Mouse (Mus musculus): Measurements from ENCODE around the gene Banf2.

Banf2 gene

GRCm38 (mm10) chr2:144032664-144033063, at the start of gene Banf2:
TSS of gene Banf2 (plus strand) at chr2:144033059.
- DNase-seq = no peak

GRCm38 (mm10) chr2:143983482-143983881, 49.4 kb upstream of the Banf2 start:
- DNase-seq = peak; percentile 14

- DNase-seq = no peak
Observed at GRCm38 (mm10) chr2:143987485-143987884, 45.4 kb upstream of the Banf2 start.

GRCm38 (mm10) chr2:143988016-143988415, 44.8 kb upstream of the Banf2 start:
- no peak for DNase-seq

DNA sequence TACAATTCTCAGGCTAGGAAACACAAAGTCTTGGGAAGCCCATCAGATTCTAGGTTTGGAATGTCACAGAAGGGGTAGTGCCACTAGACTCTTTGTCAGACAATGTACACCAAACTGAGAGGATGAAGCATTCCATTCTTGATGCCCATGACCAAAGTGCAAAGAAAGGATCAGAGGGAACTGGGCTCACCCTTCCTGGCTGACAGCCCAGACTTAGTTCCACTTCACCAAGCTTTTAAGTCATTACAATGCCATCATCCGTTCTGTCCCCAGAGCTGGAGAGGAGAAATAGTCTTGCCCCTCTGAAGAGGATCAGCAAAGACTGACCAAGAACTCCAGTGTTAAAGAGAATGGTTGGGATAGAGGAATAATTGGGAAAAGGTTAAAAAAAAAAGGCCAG, 41.9 kb upstream of the Banf2 start:
- no peak for DNase-seq

DNA sequence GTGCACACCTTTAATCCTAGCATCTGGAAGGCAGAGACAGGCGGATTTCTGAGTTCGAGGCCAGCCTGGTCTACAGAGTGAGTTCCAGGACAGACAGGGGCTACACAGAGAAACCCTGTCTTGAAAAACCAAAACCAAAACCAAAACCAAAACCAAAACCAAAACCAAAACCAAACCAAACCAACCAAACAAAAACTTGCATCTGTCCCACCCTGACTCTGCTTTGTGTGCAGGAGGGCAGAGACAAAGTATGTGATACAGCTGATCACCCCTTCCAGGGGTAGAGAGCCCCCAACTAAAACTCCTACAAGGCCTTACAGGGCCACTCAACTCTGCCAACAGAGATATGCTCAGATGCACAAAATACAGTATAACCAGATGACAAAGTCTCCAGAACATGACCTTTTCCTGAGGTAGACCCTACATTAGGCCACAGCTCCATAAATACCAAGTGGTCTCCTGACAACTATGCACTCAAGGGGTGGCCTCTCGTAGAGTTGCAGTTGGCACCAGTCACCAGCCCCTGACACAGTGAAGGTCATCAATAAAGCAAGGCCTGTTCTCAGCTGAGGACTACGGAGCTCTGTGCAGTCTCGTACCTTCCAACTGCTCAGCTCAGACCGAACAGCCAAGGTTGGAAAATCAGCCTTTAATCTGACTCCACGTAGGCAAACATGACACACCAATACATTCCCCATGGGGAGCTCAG, 40.7 kb upstream of the Banf2 start:
- no peak for DNase-seq

DNA sequence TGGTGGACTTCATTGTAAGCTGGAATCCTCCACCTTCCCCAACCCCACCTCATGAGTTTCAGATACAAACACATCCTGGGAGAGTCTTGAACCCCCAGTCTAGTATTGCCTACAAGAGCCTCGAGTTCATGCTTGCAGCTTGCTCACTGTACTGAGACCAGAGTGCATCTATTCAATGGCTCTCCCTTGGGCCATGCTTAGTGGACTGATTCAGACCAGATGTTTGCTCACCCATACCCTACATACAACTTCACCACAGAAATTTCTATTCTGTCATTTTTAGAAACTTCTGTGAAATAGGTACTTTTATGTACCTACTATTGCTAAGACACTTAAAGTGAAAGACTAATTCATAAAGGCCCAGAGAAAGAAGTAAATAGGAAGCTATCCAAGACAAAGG, 39.9 kb upstream of the Banf2 start:
- no peak for DNase-seq

- DNase-seq = no peak
Observed at GRCm38 (mm10) chr2:144002229-144002984, 30.5 kb upstream of the Banf2 start.

GRCm38 (mm10) chr2:144003544-144003943, 29.3 kb upstream of the Banf2 start:
- DNase-seq = no peak

- DNase-seq = no peak
Observed at GRCm38 (mm10) chr2:144005166-144005955, 27.5 kb upstream of the Banf2 start.

GRCm38 (mm10) chr2:144006686-144007085, 26.2 kb upstream of the Banf2 start:
- no peak for DNase-seq

DNA sequence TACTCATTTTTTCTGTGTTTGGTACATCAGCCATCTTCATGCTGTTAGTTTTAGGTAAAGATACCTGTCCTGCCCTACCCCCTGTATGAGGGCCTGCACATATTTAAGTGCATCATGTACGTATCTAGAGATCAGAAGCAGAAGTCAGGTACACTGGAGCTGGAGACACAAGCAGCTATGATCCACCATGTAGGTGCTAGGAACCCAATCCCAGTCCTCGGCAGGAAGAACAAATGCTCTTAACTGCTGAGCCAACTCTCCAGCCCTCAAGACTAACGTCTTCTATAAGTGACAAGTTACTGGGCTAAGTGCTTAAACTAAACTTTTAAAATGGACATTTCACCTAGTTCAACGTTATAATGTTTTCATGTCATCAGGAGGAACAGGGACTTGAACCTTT, 25.6 kb upstream of the Banf2 start:
- DNase-seq = no peak

DNA sequence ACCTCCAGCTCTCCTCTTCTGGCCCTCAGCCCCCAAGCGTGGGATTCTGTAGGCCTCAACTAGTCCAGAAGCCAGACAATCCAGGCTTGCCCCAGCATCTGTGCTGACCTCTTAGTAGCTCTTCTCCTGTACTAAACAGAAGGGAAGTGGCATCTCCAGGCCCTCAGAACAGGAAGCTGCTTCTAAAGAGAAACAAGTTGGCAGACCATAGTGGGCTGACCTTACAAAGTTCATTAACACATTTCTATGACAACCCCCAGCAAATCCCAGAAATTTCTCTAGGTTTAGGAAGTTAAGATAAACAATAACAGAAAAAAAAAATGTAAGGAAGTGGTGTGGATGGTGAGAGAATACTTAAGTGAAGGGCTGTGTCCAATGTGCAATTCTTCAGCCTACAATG, 23.8 kb upstream of the Banf2 start:
- DNase-seq = no peak

- peak; percentile 30 for DNase-seq
Observed at GRCm38 (mm10) chr2:144009551-144010281, 23.1 kb upstream of the Banf2 start.

DNA sequence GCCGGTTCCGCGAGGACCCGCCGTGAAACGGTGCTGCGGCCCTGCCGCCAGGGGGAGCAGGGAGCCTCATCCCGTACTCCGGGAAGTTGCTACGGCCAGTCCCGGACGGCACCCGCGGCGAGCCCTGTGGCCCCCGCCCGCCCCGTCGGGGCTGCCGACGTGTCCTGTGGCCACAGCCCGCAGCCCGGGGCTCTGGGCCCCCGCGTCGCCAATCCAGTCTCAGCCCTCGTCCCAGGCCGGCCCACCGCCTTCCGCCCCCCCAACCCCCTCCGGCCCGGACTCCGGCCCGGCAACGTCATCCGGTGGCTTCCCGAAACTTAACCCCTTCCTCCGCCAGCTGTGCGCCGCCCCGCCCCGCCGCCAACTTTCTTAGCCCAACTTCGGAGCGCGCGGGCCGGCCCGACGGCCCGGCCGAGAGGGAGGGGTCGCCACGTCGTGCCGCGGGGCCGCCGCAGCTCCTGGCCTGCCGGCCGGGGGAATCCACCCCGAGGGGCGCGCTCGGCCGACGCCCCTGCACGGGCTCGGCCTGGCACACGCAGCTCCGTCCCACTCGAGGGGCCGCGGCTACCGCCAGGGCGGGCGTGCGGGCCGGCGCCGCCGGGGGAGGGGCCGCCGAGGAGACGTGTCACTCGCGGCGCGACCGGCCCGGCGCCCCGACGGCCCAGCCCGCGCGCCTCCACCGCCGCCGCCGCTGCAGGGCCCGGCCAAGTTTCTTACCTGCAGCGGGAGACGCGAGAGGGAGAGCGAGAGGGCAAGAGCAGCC, 22.4 kb upstream of the Banf2 start:
- peak; percentile 86 for DNase-seq

DNA sequence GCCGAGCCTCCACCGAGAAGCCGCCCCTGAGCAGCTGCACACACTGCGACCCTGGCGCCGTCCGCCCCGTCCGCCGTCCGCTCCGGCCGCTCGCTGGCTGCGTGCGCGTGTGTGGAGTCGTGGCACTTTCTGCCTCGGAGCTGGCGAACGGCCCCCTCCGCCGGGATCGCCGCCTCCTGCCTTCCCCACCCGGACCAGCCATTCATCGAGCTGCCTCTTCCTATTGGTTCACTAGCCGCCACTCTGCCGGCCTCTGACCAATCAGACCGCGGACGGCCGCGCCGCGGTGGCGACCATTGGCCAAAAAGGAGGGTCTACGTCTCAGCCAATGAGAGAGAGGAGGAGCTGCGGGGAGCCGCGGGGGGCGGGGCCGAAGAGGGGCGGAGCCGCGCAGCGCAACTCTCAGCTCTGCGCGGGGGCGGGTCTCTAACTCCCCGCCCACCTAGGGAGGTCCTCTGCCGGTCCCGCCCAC, 21.7 kb upstream of the Banf2 start, which contains the start of gene Rrbp1:
Gene Rrbp1 (minus strand): TSS at position 184 of the 472 bp plus-strand sequence.
- peak; percentile 98 for DNase-seq

GRCm38 (mm10) chr2:144014051-144014450, 18.8 kb upstream of the Banf2 start:
- no peak for DNase-seq

GRCm38 (mm10) chr2:144014481-144014880, 18.4 kb upstream of the Banf2 start:
- no peak for DNase-seq

DNA sequence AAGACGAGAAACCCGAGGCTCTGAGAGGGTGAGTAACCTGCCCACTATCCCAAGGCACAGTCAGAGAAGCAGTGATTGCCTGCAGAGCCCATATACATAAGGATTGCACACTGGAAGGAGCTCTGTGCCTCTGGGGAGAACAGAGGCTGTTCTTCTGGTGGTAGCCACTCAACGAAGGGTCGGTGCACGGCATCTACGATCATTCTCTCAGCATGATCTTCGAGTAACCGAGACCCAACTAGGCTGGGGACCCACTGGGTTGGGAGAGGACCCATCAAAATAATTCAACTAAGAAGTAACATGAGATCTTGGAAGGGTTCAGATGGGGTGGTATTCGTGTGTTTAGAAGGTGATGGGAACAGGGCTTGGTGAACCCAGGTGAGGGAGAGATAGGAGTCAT, 17.0 kb upstream of the Banf2 start:
- DNase-seq = no peak

DNA sequence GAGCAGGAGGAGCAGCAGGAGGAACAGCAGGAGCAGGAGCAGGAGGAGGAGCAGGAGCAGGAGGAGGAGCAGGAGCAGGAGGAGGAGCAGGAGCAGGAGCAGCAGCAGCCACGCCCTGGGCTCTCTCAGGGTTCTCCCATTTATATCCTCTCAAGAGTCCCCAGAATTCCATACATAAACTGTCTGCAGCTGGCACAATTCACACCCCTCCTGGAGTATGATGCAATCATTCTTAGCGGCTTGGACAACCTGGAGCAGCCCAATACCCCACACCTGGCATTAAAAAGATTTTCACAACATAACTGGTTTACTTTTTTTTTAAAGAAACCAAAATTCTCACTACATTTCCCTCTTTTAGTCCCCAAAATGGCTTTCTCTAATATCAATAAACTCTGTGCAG, 12.9 kb upstream of the Banf2 start:
- no peak for DNase-seq

GRCm38 (mm10) chr2:144022441-144022840, 10.4 kb upstream of the Banf2 start:
- DNase-seq = no peak

- no peak for DNase-seq
Observed at GRCm38 (mm10) chr2:144025361-144025760, 7.5 kb upstream of the Banf2 start.
